Mouse (Mus musculus) A20 (cell line): ENCODE results near the gene Prss48.
"Not testable (repeated sequence)": the region's sequence is repeated elsewhere in the genome, so short reads cannot be mapped to it uniquely, and the experiment has no call there.

ENCODE experiments used
- DNase-seq: peaks from one replicate; pipeline ENCODE4 v3.0.0-alpha.2; 2011; ENCODE audit warnings: low read depth, low spot score

Gene Prss48

GRCm38 (mm10) chr3:86004751-86005150, 2.5 kb upstream of the Prss48 start:
- no peak for DNase-seq

- DNase-seq = no peak
Observed at GRCm38 (mm10) chr3:86002940-86003339, 649 bp upstream of the Prss48 start.

- no peak for DNase-seq
Observed at GRCm38 (mm10) chr3:86001271-86001670, 1.0 kb downstream of the Prss48 start.

GRCm38 (mm10) chr3:85994645-85995044, 7.6 kb downstream of the Prss48 start:
- no peak for DNase-seq

- no peak for DNase-seq
Observed at GRCm38 (mm10) chr3:85993744-85994143, 8.5 kb downstream of the Prss48 start.

DNA sequence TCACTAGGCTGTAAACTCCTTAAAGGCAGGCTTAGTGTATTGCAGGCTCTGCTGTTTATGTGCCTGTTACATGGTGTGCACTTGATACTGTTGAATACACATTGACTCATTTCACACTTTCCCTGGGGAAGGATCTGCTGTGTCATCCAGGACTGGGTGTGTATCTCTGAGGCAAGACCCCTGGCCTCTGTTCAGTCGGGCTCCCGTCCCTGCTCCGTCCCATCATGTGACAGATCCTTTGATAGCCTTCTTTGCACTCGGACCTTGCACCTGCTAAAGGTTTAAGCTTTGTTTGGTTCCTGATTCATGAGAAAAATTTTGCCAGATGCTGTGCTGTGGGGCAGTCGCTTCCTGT, 10.5 kb downstream of the Prss48 start:
- DNase-seq = peak; percentile 40

- no peak for DNase-seq
Observed at GRCm38 (mm10) chr3:85991140-85991801, 11.0 kb downstream of the Prss48 start.

DNA sequence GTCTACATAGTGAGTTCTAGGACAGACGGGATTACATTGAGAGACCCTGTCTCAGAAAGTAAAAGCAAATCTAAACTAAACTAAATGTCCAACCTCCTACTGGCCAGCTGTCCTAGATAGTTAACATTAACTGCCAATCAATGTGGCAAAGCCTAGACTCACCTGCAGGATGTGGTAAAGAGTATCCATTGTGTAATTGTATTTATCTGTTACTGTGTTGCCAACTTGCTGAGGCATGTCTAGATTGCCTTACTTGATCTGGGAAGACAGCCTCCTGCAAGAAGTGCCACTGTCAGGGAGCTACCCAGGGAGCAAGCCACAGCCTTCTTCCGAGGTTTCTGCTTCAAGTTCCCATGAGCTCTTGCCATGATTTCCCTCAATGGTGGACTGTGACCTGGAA, 15.1 kb downstream of the Prss48 start:
- no peak for DNase-seq

GRCm38 (mm10) chr3:85984537-85984936, 17.8 kb downstream of the Prss48 start:
- no peak for DNase-seq

- DNase-seq = not testable (repeated sequence)
Observed at GRCm38 (mm10) chr3:85981761-85982160, 20.5 kb downstream of the Prss48 start.

DNA sequence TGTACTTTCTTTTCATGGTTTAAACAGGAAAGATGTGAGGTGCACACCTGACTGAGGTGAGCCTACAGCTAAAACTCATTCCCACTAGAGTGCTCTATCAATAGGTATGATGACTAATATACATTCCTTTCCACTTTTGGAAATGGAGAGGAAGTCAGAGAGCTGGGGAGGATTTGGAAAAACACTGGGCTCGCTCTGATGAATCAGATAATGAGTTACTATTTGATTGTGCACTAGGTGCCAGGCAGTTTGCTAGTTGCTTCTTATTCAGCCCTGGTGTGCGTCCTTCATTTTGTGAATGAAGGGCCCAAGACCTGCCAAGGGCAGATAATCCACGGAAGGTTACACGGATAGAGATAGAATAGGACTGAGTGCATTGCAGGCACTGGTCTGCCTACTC, 22.3 kb downstream of the Prss48 start:
- no peak for DNase-seq

DNA sequence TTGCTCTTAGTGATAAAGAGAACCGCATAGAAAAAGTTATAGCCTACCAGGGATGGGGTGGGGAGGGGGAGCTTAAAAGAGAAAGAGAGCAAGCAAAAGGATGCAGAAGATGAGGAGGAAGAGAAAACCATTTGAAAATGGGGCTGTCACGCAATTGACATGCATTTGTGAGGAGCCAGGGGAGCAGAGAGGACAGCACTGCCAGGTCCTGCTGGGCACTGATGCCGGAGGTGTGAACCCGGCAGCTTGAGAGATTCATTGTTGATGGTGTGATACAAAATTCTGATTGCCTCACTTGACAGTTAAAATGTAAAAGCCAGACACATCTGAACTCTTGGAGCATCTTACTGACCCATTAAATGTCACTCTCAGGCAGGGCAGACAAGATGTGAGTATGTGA, 27.8 kb downstream of the Prss48 start:
- DNase-seq = no peak

GRCm38 (mm10) chr3:85973376-85974140, 28.7 kb downstream of the Prss48 start:
- DNase-seq = no peak

GRCm38 (mm10) chr3:85971599-85971975, 30.7 kb downstream of the Prss48 start:
- DNase-seq = no peak

DNA sequence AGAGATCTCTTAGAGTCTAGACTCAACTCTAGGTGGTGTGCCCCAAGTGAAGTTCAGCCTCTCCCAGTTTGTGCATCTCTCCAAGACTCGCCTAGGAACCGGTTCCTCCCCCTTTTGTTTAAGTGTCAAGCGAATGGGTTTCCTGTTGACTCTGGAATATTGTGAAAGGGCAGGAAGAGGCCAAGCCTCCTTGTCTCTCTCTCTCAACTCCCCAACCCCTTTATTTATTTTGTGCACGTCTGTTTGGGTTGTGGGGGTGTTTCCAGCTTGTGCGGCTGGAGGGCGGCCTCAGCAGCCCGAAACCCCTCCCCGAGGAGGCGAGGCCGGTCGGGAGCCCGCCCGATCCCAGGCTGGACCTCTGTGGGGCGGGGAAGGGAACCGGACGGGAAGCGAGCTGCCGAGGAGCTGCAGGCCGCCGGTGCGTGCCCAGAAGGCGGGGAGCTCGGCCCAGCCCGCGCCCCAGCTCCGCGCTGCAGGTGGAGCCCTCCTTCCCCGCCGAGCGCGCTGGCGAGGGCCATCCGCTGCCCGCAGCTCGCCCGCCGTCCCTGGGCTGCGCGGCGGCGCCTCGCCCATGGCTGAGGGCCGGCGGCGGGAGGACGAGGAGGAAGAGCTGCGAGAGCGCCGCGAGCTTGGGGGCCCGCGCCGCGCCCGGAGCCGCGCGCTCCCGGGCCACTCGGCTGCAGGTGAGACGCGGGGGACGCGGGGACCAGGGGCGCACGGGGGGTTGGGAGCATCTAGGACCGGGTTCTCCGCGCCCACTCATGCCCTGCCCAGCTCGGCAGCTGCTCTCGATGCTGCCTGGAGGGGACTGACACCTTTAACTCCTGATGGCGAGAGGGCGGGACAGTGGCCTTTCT, 31.3 kb downstream of the Prss48 start, which contains the start of gene Sh3d19:
TSS of gene Sh3d19 (plus strand) at position 368 of the 857 bp plus-strand sequence.
- no peak for DNase-seq

DNA sequence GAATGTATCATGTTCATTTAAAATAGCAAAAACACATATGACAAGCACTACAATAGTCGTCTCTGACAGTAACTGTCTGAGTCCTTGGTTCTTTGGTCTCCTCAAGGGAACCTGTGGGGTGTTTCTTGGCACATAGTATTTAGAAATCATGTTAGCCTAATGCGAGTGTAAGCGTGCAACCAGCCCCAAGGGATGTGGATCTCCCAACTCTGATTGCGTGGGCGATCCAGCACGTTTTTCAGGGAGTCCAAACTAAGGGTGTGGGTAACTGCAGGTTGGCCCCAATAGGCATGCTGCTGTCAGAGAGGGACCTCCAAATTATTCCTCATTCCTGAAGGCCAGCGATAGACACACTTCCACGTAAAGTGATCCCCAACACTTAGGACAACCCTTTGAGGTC, 33.3 kb downstream of the Prss48 start:
- DNase-seq = no peak

- DNase-seq = peak; percentile 69
Observed at GRCm38 (mm10) chr3:85965479-85965878, 36.8 kb downstream of the Prss48 start.

- no peak for DNase-seq
Observed at GRCm38 (mm10) chr3:85961134-85961533, 41.2 kb downstream of the Prss48 start.

GRCm38 (mm10) chr3:85959669-85960068, 42.6 kb downstream of the Prss48 start:
- no peak for DNase-seq

DNA sequence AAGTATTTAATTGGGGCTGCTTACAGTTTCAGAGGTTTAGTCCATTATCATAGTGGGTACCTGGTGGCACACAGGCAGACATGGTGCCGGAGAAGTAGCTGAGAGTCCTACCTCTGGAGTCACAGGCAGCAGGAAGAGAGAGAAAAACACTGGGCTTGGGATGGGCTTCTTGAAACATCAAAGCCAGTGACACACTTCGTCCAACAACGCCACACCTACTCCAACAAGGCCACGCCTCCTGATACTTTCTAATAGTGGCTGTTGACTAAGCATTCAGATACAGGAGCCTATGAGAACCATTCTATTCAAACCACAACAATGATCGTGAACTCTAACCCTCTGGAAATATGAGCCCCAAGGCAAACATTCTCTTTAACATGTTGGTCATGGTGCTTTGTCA, 46.6 kb downstream of the Prss48 start:
- no peak for DNase-seq

DNA sequence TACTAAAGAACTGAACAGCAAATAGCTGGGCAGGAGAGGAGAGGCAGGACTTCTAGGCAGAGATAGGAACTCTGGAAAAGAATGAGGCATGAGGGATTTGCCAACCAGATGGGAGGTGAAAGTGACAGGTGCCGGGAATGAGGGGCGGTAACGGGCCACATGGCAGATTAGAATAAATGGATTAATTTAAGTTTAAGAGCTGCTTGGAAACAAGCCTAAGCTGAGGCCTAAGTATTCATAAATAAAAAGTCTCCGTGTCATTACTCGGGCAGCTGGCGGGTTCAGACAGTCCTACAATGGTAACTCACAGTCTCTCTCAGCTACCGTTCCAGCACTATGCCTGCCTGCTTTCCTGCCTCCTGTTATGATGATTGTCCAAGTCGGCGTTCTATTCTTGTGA, 47.0 kb downstream of the Prss48 start:
- no peak for DNase-seq

GRCm38 (mm10) chr3:85952696-85953283, 49.5 kb downstream of the Prss48 start:
- DNase-seq = no peak
